Mouse (Mus musculus) liver, embryonic 11.5 days (tissue): ENCODE data around the gene Gm5142. TPM values are rescaled to one million over a fixed set of nuclear protein-coding genes. Genes with fewer than 3 reads are reported as not detected.

Experiments used
- ATAC-seq: fragments of 200-750 bp; cut with Nextera tagmentation; replicated peaks from 2 replicates; pipeline ENCODE4 v1.8.0; 2017; ENCODE audit warnings: moderate number of reproducible peaks, mild to moderate bottlenecking, moderate TSS enrichment, moderate library complexity; ENCODE audit not compliant: low FRiP score
- DNase-seq: peaks from one replicate; pipeline ENCODE4 v3.0.0-alpha.2; 2017; ENCODE audit warnings: low spot score
- H3K27ac ChIP-seq: fragments of 300-500 bp; sonication (generic); 2 replicates; pipeline ENCODE4 v1.5.1; 2014; ENCODE audit warnings: mild to moderate bottlenecking, low read depth, low read length, control low read depth
- H3K27me3 ChIP-seq: fragments of 300-500 bp; sonication (generic); replicated peaks from 2 replicates; pipeline ENCODE4 v1.6.1; 2014; ENCODE audit warnings: low read length, mixed read lengths; ENCODE audit not compliant: control insufficient read depth, insufficient read depth
- H3K36me3 ChIP-seq: fragments of 300-500 bp; sonication (generic); 2 replicates; pipeline ENCODE4 v1.6.1; 2014; ENCODE audit warnings: mild to moderate bottlenecking, low read length, moderate library complexity, mixed read lengths; ENCODE audit not compliant: control insufficient read depth, insufficient read depth
- H3K4me1 ChIP-seq: fragments of 300-500 bp; sonication (generic); replicated peaks from 2 replicates; pipeline ENCODE4 v1.6.1; 2014; ENCODE audit warnings: low read length, mixed read lengths; ENCODE audit not compliant: control insufficient read depth, insufficient read depth
- H3K4me2 ChIP-seq: fragments of 300-500 bp; sonication (generic); 2 replicates; pipeline ENCODE4 v1.6.1; 2014; ENCODE audit warnings: mild to moderate bottlenecking, control low read depth, moderate library complexity
- H3K4me3 ChIP-seq: fragments of 300-500 bp; sonication (generic); 2 replicates; pipeline ENCODE4 v1.5.1; 2014; ENCODE audit warnings: low read depth, low read length, control low read depth
- H3K9ac ChIP-seq: fragments of 300-500 bp; sonication (generic); 2 replicates; pipeline ENCODE4 v1.6.1; 2014; ENCODE audit warnings: low read depth, low read length, control low read depth
- H3K9me3 ChIP-seq: fragments of 300-500 bp; sonication (generic); 2 replicates; pipeline ENCODE4 v1.6.1; 2016; ENCODE audit warnings: low read length, inconsistent platforms, mixed read lengths; ENCODE audit not compliant: control insufficient read depth
- WGBS: fragments of 180-500 bp; shearing (Covaris S2); extraction: QIAGEN DNeasy Blood & Tissue Kit; methylation state at CpG from one replicate; pipeline ENCODE4 v1.1.7; 2014; 5-methylcytosine and 5-hydroxymethylcytosine counted together
- polyA plus RNA-seq: library from polyadenylated mRNA; unstranded; fragments of >200 nt; fragmentation: Nextera tagmentation; extraction: Ambion mirVana; gene quantifications from 2 replicates; pipeline ENCODE4 v1.2.1, GENCODE M21; 2014

The Gm5142 gene
- polyA plus RNA-seq, 1 experiment from 2014 or later = not detected

DNA sequence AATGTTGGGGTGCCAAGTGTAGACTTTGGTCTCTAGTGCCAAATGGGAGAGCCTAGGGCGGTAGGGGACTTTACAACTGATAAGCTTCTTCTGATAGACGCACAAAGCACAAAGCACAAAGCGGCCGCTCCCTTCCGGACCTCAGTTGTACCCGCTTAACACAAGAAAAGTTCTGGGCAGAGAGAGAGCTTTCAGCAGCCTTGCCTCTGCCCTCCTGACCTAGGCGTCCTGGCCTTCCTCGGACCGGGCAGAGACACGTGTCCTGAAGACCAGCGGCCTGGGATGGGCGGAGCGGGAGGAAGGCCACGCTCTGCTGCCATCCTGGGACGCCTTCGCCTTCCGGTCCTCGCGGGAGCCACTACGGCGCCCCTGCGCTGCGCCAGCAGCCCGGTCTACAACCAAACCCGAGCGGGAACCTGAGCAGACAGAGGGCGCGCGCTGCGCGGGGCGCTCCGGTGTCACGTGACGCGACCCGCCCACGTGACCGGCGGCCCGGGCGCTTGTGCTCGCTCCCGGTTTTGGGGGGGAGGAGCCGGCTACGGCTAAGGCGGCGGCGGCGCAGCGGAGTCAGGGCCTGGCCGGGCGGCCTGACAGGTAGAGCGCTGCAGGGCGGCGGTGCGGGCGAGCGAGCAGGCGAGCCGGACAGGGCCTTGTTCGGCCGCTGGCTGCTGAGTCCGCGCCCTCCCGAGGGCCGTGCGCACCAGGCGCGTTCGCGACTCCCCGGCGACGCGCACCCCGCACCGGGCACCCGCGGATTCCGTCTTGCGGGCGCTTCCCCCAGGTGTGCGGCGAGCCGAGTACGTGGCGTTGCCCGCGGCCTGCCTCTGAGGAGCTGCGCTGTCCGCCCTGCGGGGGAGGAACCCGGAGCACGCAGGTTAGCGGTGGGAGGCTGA, 22.4 kb upstream of the Gm5142 start, which contains the start of gene Rcbtb1:
Rcbtb1 (plus strand) TSS at position 499 of the 893 bp plus-strand sequence.
- Histone ChIP-seq H3K27me3 (no peaks in the 10 kb centered on the region), H3K27ac (peak within 1 kb of the TSS; percentile 97), H3K36me3 (no peaks in the 10 kb centered on the region), H3K9me3 (no peaks in the 10 kb centered on the region), H3K4me1 (peaks cover 8% of the 10 kb centered on the region), H3K4me3 (peak within 1 kb of the TSS; percentile 86), H3K4me2 (peak within 1 kb of the TSS; percentile 77), H3K9ac (peak within 1 kb of the TSS; percentile 92)
- peak; percentile 94 for ATAC-seq
- DNase-seq = peak; percentile 92
- WGBS = under 1% methylated on average over 83 of the region's 96 CpGs

DNA sequence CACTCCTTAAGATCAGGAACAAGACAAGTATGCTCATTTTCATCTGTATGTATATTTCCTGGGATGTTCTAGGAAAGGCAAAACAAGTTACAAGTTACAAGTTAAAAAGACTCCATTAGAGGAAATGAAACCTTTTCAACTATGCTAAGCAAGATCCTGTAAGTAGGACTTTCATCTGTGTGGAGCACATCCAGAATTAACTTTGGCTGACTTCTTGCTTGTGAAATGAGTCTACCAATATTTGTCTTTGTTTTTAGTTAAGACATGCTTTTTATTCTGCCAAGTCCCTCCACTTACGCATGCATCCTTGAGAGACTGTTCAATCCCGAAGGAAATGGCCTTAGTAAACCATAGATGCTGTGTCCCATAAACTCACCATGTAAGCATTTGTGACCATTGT, 7.6 kb upstream of the Gm5142 start:
- no peak overlapping the region for H3K4me2 ChIP-seq
- DNase-seq (no peak), ATAC-seq (no peak)
- no peak overlapping the region for H3K27ac ChIP-seq
- no peaks in the 10 kb centered on the region for H3K36me3 ChIP-seq
- no peaks in the 10 kb centered on the region for H3K9me3 ChIP-seq
- no peaks in the 10 kb centered on the region for H3K27me3 ChIP-seq
- H3K9ac ChIP-seq = no peak overlapping the region
- H3K4me3 ChIP-seq = no peak overlapping the region
- 85% methylated on average over 2 of the region's 2 CpGs for WGBS
- H3K4me1 ChIP-seq = no peaks in the 10 kb centered on the region

DNA sequence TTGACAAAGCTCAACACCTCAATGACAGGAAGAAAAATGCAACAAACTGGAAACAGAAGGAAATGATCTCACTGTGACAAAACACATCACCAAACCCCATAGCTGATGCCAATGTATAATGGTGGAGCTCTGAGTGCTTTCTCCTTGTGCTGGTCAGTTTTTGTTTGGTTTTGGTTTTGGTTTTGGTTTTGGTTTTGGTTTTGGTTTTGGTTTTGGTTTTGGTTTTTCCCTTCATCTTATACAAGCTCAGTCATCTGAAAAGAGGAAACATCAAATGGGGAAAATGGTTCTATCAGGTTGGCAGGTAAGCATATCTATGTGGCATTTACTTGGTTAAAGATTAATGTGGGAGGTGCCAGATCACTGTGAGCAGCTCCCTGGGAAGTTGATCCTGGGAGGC, 7.0 kb upstream of the Gm5142 start:
- Histone ChIP-seq H3K36me3 (no peaks in the 10 kb centered on the region), H3K4me3 (no peak overlapping the region), H3K27ac (no peak overlapping the region), H3K9ac (no peak overlapping the region), H3K27me3 (no peaks in the 10 kb centered on the region), H3K9me3 (no peaks in the 10 kb centered on the region), H3K4me2 (no peak overlapping the region), H3K4me1 (no peaks in the 10 kb centered on the region)
- DNase-seq = no peak
- ATAC-seq = no peak

DNA sequence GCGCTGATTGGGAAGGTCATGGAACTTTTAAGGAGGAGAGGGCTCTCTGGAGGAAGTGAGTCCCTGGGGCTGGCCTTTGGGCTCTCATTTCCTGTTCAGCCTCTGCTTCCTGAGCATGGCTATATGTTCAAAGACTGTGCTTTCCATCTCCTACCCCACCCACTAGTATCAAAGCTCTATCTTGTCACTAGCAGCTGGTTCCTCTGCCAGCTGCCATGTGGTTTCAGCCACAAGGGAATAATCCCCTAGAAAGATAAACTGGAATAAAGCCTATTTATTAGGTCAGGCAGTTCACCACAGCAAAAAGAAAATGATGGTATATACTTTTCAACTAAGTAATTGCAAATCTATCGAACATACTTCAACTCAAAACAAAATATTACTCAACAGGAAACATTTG, 4.2 kb upstream of the Gm5142 start:
- Histone ChIP-seq H3K9ac (no peak overlapping the region), H3K36me3 (no peaks in the 10 kb centered on the region), H3K4me3 (no peak overlapping the region), H3K9me3 (no peaks in the 10 kb centered on the region), H3K27me3 (no peaks in the 10 kb centered on the region), H3K4me1 (no peaks in the 10 kb centered on the region), H3K27ac (no peak overlapping the region), H3K4me2 (no peak overlapping the region)
- no peak for DNase-seq
- ATAC-seq = no peak
- 54% methylated on average over 2 of the region's 2 CpGs for WGBS

DNA sequence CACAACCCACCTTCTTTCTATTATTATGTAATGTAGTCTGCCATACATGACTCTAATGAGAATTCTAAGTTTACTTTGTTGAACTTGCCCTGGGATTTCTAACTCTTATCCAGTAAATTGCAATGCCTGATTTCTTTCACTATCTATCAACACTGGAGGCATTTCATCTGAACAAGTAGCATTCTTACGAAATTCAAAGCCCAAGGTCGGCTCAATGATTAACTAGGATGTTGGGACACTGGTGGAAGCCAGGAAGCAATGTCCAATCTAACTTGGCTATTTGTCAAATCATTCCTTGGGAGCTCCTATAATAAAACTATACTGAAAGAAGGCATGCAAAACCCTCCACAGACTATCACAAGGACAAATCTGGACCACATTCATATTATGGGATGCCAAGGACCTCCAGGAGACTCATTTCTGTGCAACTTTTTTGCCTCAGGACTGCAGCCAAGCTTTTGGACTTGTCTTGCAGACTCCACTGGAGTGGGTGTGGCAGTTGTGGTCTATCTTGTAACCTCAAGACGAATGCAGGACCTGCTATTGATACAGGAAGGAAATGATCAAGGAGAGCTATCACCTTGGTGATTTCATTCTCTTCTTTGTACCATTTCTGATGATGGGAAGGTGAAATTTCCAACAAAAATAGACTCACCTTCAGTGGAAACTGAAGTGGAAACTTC, 21.4 kb downstream of the Gm5142 start:
- DNase-seq = no peak
- no peaks in the 10 kb centered on the region for H3K4me1 ChIP-seq

DNA sequence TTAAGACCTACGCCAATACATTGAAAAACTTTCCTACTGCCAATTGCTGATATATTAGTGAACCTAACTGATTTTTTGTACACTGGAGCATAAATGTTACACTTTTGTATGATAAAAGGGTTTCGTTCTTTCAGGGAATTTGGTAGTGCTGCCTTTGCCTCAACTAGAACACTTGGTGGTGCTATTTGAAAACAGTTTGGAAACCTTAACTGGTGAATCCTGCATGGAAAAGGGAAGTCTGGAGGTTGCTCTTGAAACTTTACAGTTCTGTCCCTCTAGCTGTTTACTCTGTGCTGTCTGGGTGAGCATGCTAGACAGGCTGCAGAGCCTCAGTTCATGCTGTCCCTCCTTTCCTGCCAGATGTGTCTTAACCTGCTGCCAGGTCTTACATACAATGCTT, 23.0 kb downstream of the Gm5142 start:
- Histone ChIP-seq H3K9ac (no peak overlapping the region), H3K27me3 (no peaks in the 10 kb centered on the region), H3K4me3 (no peak overlapping the region), H3K27ac (no peak overlapping the region), H3K36me3 (no peaks in the 10 kb centered on the region), H3K4me2 (no peak overlapping the region), H3K9me3 (no peaks in the 10 kb centered on the region), H3K4me1 (no peaks in the 10 kb centered on the region)
- WGBS = 75% methylated on average over 2 of the region's 2 CpGs
- ATAC-seq = no peak
- DNase-seq = no peak

More for the DNA sequence above, 21.4 kb downstream of the Gm5142 start:
- Histone ChIP-seq H3K36me3 (no peaks in the 10 kb centered on the region), H3K27me3 (no peaks in the 10 kb centered on the region), H3K4me2 (no peak overlapping the region), H3K27ac (no peak overlapping the region), H3K9me3 (no peaks in the 10 kb centered on the region), H3K4me3 (no peak overlapping the region), H3K9ac (no peak overlapping the region)
- 51% methylated on average over 3 of the region's 3 CpGs for WGBS
- no peak for ATAC-seq

DNA sequence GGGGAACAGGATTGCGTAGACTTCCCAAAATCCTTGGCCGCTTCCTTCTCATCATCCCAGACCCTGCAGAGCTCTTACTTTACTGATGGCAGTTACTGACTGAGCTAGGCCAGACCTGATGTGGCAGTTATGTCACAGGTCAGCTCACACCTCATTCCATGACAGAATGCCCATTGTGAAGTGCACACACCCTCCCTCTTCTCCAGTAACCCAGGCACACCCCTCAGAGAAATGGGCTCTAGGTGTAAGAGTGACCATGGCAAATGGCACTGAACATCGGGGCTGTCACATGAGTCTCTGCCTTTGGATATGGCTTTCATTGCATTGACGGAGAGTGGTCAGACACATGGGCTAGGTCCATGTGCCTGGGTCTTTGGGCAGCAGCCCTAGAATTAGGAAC, 35.8 kb downstream of the Gm5142 start, which contains the start of gene 1700129C05Rik:
1700129C05Rik (minus strand) TSS at position 101 of the 400 bp plus-strand sequence.
- Histone ChIP-seq H3K9ac (no peak within 1 kb of the TSS), H3K4me2 (no peak within 1 kb of the TSS), H3K27me3 (no peaks in the 10 kb centered on the region), H3K9me3 (no peaks in the 10 kb centered on the region), H3K4me3 (no peak within 1 kb of the TSS), H3K36me3 (no peaks in the 10 kb centered on the region), H3K4me1 (no peaks in the 10 kb centered on the region), H3K27ac (no peak within 1 kb of the TSS)
- ATAC-seq (no peak), DNase-seq (no peak)
- 86% methylated on average over 4 of the region's 4 CpGs for WGBS

DNA sequence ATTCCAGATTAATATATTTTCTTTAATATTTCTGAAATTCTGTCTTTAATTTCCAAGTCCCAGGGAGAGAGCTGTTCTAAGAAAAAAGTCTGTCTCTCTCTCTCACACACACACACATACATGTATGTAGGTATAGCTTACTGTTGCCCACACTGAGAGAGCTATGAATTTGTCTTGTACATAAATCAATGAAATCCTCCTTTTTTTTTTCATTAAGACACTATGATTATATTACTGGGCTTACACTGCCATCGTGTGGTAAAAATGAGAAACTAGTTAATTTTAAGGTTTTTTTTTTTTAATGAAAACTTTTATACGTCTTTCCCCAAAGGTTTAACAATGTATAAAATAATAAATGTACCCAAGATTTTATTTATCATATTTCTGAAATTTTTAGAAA, 64.3 kb downstream of the Gm5142 start:
- DNase-seq (no peak), ATAC-seq (no peak)
- Histone ChIP-seq H3K36me3 (no peaks in the 10 kb centered on the region), H3K4me3 (no peak overlapping the region), H3K9me3 (no peaks in the 10 kb centered on the region), H3K4me1 (no peaks in the 10 kb centered on the region), H3K9ac (no peak overlapping the region), H3K4me2 (no peak overlapping the region), H3K27me3 (no peaks in the 10 kb centered on the region), H3K27ac (no peak overlapping the region)
- 9% methylated on average over 2 of the region's 2 CpGs for WGBS
